Mouse (Mus musculus) forebrain, embryonic 13.5 days (tissue): ENCODE data around the gene Casz1. TPM values are rescaled to one million over a fixed set of nuclear protein-coding genes. Genes with fewer than 3 reads are reported as not detected.

Source experiments
- ATAC-seq: fragments of 200-750 bp; cut with Nextera tagmentation; 2 replicates; pipeline ENCODE4 v1.8.0; 2017
- H3K27ac ChIP-seq: fragments of 300-500 bp; sonication (generic); 2 replicates; pipeline ENCODE4 v1.5.1; 2015; ENCODE audit warnings: inconsistent platforms, mild to moderate bottlenecking, moderate library complexity
- H3K27me3 ChIP-seq: fragments of 300-500 bp; sonication (generic); 2 replicates; pipeline ENCODE4 v1.6.1; 2015; ENCODE audit warnings: mild to moderate bottlenecking, inconsistent platforms
- H3K36me3 ChIP-seq: fragments of 300-500 bp; sonication (generic); 2 replicates; pipeline ENCODE4 v1.6.1; 2015; ENCODE audit warnings: mild to moderate bottlenecking, inconsistent platforms; ENCODE audit not compliant: poor library complexity, severe bottlenecking
- H3K4me1 ChIP-seq: fragments of 300-500 bp; sonication (generic); 2 replicates; pipeline ENCODE4 v1.6.1; 2015; ENCODE audit warnings: inconsistent platforms
- H3K4me2 ChIP-seq: fragments of 300-500 bp; sonication (generic); 2 replicates; pipeline ENCODE4 v1.6.1; 2015; ENCODE audit warnings: inconsistent platforms, mild to moderate bottlenecking, moderate library complexity
- H3K4me3 ChIP-seq: fragments of 300-500 bp; sonication (generic); 2 replicates; pipeline ENCODE4 v1.5.1; 2015; ENCODE audit warnings: mild to moderate bottlenecking, inconsistent platforms
- H3K9ac ChIP-seq: fragments of 300-500 bp; sonication (generic); 2 replicates; pipeline ENCODE4 v1.6.1; 2015; ENCODE audit warnings: mild to moderate bottlenecking, inconsistent platforms
- H3K9me3 ChIP-seq: fragments of 300-500 bp; sonication (generic); replicated peaks from 2 replicates; pipeline ENCODE4 v1.6.1; 2016; ENCODE audit warnings: inconsistent platforms
- WGBS: fragments of 180-500 bp; shearing (Covaris S2); methylation state at CpG from one replicate; pipeline ENCODE4 v1.1.7; 2015; 5-methylcytosine and 5-hydroxymethylcytosine counted together
- polyA plus RNA-seq: library from polyadenylated mRNA; unstranded; fragments of >200 nt; fragmentation: Nextera tagmentation; extraction: Ambion mirVana; gene quantifications from 2 replicates; pipeline ENCODE4 v1.2.1, GENCODE M21; 2015

Gene Casz1
- polyA plus RNA-seq, 1 experiment from 2014 or later = 1.3 TPM

GRCm38 (mm10) chr4:148854093-148854492 lies 49.9 kb downstream of the Casz1 start:
- Histone ChIP-seq H3K36me3 (no peaks in the 10 kb centered on the region), H3K9me3 (no peaks in the 10 kb centered on the region), H3K4me2 (no peak overlapping the region), H3K4me1 (peaks cover 54% of the 10 kb centered on the region), H3K27ac (no peak overlapping the region), H3K9ac (no peak overlapping the region), H3K27me3 (peaks cover 50% of the 10 kb centered on the region), H3K4me3 (no peak overlapping the region)
- ATAC-seq = no peak
- 7% methylated on average over 2 of the region's 2 CpGs for WGBS

- Histone ChIP-seq H3K4me2 (no peak overlapping the region), H3K9ac (no peak overlapping the region), H3K4me3 (no peak overlapping the region), H3K27me3 (peaks cover 45% of the 10 kb centered on the region), H3K4me1 (peaks cover 68% of the 10 kb centered on the region), H3K9me3 (no peaks in the 10 kb centered on the region), H3K36me3 (no peaks in the 10 kb centered on the region), H3K27ac (no peak overlapping the region)
- WGBS = 85% methylated on average over 5 of the region's 5 CpGs
- ATAC-seq = no peak
Observed at GRCm38 (mm10) chr4:148855527-148855926, 51.3 kb downstream of the Casz1 start.

GRCm38 (mm10) chr4:148856216-148856615 lies 52.0 kb downstream of the Casz1 start:
- H3K4me1 ChIP-seq = peaks cover 74% of the 10 kb centered on the region
- no peaks in the 10 kb centered on the region for H3K36me3 ChIP-seq
- H3K27me3 ChIP-seq = peaks cover 48% of the 10 kb centered on the region
- no peak overlapping the region for H3K4me2 ChIP-seq
- H3K9me3 ChIP-seq = no peaks in the 10 kb centered on the region
- 0 out of 2 replicates have a peak overlapping the region, but pooled peaks have one; percentile 54 for H3K27ac ChIP-seq
- no peak overlapping the region for H3K9ac ChIP-seq
- H3K4me3 ChIP-seq = no peak overlapping the region
- 70% methylated on average over 4 of the region's 4 CpGs for WGBS
- ATAC-seq = no peak

DNA sequence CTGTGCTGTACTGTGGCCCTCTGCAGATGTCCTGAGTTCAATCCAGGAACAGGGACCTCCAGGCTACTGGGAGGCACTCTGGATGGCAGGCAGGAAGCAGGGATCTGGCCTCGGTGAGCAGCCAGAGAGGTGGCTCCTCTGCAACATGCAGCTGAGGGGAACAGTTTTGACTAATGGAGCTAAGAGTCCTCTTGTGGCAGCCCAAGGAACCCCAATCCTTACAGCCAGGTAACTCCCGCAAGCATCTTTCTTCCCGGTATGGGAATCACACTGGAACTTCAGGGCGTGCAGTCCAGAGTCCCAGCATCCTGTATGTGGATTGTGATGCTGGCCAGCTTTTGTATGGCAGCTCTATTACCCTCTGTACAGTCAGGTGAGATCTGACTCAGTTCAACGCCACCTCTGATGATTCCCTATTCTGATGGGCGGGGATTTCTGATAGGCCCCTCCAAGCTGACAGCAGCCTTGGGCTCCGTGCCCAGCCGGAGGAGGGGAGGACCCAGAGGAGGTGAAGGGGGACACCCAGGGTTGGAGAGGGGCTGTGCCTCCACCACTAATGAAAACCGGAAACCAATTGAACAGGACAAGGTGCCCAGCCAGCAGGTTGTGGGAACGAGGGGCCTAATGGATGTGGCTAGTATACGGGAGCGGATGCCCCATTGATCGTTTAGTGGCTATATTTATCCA lies 53.3 kb downstream of the Casz1 start:
- H3K9me3 ChIP-seq = no peaks in the 10 kb centered on the region
- H3K27ac ChIP-seq = no peak overlapping the region
- H3K27me3 ChIP-seq = peaks cover 53% of the 10 kb centered on the region
- WGBS = 63% methylated on average over 13 of the region's 13 CpGs
- no peak overlapping the region for H3K4me3 ChIP-seq
- no peak overlapping the region for H3K9ac ChIP-seq
- no peaks in the 10 kb centered on the region for H3K36me3 ChIP-seq
- no peak for ATAC-seq
- H3K4me2 ChIP-seq = no peak overlapping the region
- peaks cover 74% of the 10 kb centered on the region for H3K4me1 ChIP-seq

GRCm38 (mm10) chr4:148858194-148858593 lies 54.0 kb downstream of the Casz1 start:
- H3K9ac ChIP-seq = no peak overlapping the region; the same call in 1 of the 2 replicates
- no peak overlapping the region for H3K4me2 ChIP-seq
- H3K36me3 ChIP-seq = no peaks in the 10 kb centered on the region
- no peaks in the 10 kb centered on the region for H3K9me3 ChIP-seq
- peaks cover 56% of the 10 kb centered on the region for H3K27me3 ChIP-seq
- peaks cover 71% of the 10 kb centered on the region for H3K4me1 ChIP-seq
- H3K4me3 ChIP-seq = no peak overlapping the region
- no peak for ATAC-seq
- 64% methylated on average over 7 of the region's 7 CpGs for WGBS
- no peak overlapping the region for H3K27ac ChIP-seq

DNA sequence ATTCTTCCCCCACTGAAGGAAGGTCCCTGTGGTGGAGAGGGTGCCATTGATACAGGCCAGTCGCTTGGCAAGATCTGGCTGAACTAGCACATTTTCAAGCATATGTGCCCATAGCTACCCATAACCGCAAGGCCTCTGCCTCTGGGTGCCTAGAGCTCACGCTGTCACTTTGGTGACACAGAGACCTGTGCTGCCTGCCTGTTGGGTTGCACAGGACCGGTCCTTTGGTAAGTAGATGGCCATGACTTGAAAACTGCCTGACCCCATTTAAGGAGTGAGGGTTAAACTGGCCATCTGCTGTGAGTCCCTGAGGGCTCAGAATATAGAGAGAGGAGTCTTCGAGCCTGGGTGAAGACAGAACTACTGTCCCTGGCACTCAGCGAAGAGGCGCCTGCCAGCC lies 55.2 kb downstream of the Casz1 start:
- H3K4me1 ChIP-seq = peaks cover 68% of the 10 kb centered on the region
- H3K4me3 ChIP-seq = peak overlapping the region; percentile 27; the same call in 1 of the 2 replicates
- 38% methylated on average over 7 of the region's 7 CpGs for WGBS
- peaks cover 60% of the 10 kb centered on the region for H3K27me3 ChIP-seq
- no peaks in the 10 kb centered on the region for H3K36me3 ChIP-seq
- ATAC-seq = peak; percentile 2; the same call in 1 of the 2 replicates
- no peaks in the 10 kb centered on the region for H3K9me3 ChIP-seq
- H3K9ac ChIP-seq = peak overlapping the region; percentile 48
- H3K27ac ChIP-seq = peak overlapping the region; percentile 87
- H3K4me2 ChIP-seq = peak overlapping the region; percentile 61

GRCm38 (mm10) chr4:148859906-148860491 lies 55.8 kb downstream of the Casz1 start:
- WGBS = under 1% methylated on average over 27 of the region's 27 CpGs
- Histone ChIP-seq H3K36me3 (no peaks in the 10 kb centered on the region), H3K27ac (peak overlapping the region; percentile 87), H3K9me3 (no peaks in the 10 kb centered on the region), H3K4me3 (peak overlapping the region; percentile 27), H3K9ac (peak overlapping the region; percentile 48; the same call in 1 of the 2 replicates), H3K27me3 (peaks cover 59% of the 10 kb centered on the region), H3K4me2 (peak overlapping the region; percentile 61), H3K4me1 (peaks cover 68% of the 10 kb centered on the region)
- peak; percentile 82 for ATAC-seq

GRCm38 (mm10) chr4:148860636-148861035 lies 56.4 kb downstream of the Casz1 start:
- peaks cover 64% of the 10 kb centered on the region for H3K4me1 ChIP-seq

DNA sequence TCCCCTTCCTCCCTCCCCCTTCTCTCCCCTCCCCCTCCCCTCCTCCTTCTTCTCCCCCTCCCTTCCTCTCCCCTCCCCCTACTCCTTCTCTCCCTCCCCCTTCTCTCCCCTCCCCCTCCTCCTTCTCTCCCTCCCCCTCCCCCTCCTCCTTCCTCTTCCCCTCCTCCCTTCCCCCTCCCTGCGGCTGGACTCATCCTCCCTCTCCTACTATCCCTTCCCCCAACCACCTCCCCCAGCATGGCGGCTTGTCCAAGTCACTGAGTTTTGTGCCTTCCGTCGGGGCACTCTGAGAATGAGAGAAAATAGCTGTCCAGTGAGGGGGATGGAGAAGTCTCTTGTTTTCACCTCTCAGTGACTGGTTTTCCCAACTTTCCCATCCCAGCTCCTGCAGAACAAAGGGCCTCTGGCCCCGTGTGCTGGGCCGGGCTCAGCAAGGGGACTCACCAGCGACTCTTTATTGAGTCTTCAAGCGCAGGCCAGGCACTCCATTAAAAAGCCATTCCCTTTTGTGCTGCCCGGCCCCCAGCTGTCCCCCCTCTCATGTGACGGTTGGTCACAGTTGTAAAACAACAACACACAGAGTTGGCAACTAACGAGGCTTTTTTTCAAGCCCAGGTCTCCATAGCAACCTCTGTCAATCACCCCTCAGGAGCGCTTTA lies 62.7 kb downstream of the Casz1 start:
- peaks cover 56% of the 10 kb centered on the region for H3K4me1 ChIP-seq
- WGBS = under 1% methylated on average over 12 of the region's 12 CpGs
- no peaks in the 10 kb centered on the region for H3K9me3 ChIP-seq
- H3K36me3 ChIP-seq = no peaks in the 10 kb centered on the region
- ATAC-seq = peak; percentile 51; the same call in 1 of the 2 replicates
- peak overlapping the region; percentile 76 for H3K27ac ChIP-seq
- peak overlapping the region; percentile 30 for H3K4me2 ChIP-seq
- H3K9ac ChIP-seq = no peak overlapping the region
- no peak overlapping the region for H3K4me3 ChIP-seq
- peaks cover 47% of the 10 kb centered on the region for H3K27me3 ChIP-seq

More at GRCm38 (mm10) chr4:148860636-148861035, 56.4 kb downstream of the Casz1 start:
- peaks cover 58% of the 10 kb centered on the region for H3K27me3 ChIP-seq
- peak overlapping the region; percentile 61 for H3K4me2 ChIP-seq
- no peaks in the 10 kb centered on the region for H3K36me3 ChIP-seq
- no peak for ATAC-seq
- H3K9me3 ChIP-seq = no peaks in the 10 kb centered on the region
- peak overlapping the region; percentile 87 for H3K27ac ChIP-seq
- peak overlapping the region; percentile 27 for H3K4me3 ChIP-seq
- peak overlapping the region; percentile 48; the same call in 1 of the 2 replicates for H3K9ac ChIP-seq
- 6% methylated on average over 7 of the region's 7 CpGs for WGBS

GRCm38 (mm10) chr4:148867721-148868397 lies 63.6 kb downstream of the Casz1 start:
- 59% methylated on average over 11 of the region's 11 CpGs for WGBS
- no peak overlapping the region for H3K4me3 ChIP-seq
- H3K9me3 ChIP-seq = no peaks in the 10 kb centered on the region
- no peaks in the 10 kb centered on the region for H3K36me3 ChIP-seq
- peaks cover 58% of the 10 kb centered on the region for H3K4me1 ChIP-seq
- H3K9ac ChIP-seq = no peak overlapping the region
- peak overlapping the region; percentile 72 for H3K27ac ChIP-seq
- H3K4me2 ChIP-seq = no peak overlapping the region
- peak; percentile 73 for ATAC-seq
- H3K27me3 ChIP-seq = peaks cover 48% of the 10 kb centered on the region

DNA sequence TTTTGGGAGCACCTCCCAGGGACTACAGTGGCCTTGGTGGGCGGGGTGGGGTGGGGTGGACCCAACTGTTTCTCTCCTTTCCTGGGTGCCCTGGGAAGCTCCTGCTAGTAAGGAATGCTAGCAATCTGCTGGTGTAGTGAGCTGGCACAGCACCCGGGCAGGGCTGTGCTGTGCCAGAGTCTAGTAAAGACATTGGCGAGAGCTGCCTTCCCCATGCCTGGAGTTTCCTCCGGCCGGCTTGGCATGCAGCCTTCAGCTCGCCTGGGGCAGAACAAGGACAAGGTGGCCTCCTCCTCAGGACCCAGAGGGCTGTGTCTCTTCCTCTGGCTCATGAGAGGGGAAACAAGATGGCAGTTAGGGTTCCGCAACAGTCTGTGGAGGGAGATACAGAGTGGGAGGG lies 65.3 kb downstream of the Casz1 start:
- peaks cover 63% of the 10 kb centered on the region for H3K4me1 ChIP-seq
- no peak for ATAC-seq
- no peaks in the 10 kb centered on the region for H3K9me3 ChIP-seq
- no peak overlapping the region for H3K4me3 ChIP-seq
- no peak overlapping the region; the same call in 1 of the 2 replicates for H3K27ac ChIP-seq
- no peak overlapping the region for H3K9ac ChIP-seq
- 62% methylated on average over 7 of the region's 7 CpGs for WGBS
- peaks cover 56% of the 10 kb centered on the region for H3K27me3 ChIP-seq
- no peak overlapping the region for H3K4me2 ChIP-seq
- no peaks in the 10 kb centered on the region for H3K36me3 ChIP-seq

- no peak overlapping the region for H3K4me3 ChIP-seq
- peaks cover 63% of the 10 kb centered on the region for H3K4me1 ChIP-seq
- peaks cover 55% of the 10 kb centered on the region for H3K27me3 ChIP-seq
- no peak overlapping the region for H3K4me2 ChIP-seq
- WGBS = 91% methylated on average over 4 of the region's 4 CpGs
- H3K36me3 ChIP-seq = no peaks in the 10 kb centered on the region
- H3K27ac ChIP-seq = no peak overlapping the region
- H3K9ac ChIP-seq = no peak overlapping the region
- ATAC-seq = no peak
- no peaks in the 10 kb centered on the region for H3K9me3 ChIP-seq
Observed at GRCm38 (mm10) chr4:148870496-148870895, 66.3 kb downstream of the Casz1 start.
